Mouse (Mus musculus): ENCODE data around the gene Kcnh2.

Gene Kcnh2

GRCm38 (mm10) chr5:24374666-24375328 is 23.4 kb upstream of the Kcnh2 start:
- DNase-seq, result no peak

GRCm38 (mm10) chr5:24374216-24374615 is 22.8 kb upstream of the Kcnh2 start:
- no peak for DNase-seq

GRCm38 (mm10) chr5:24373807-24374206 is 22.4 kb upstream of the Kcnh2 start:
- no peak for DNase-seq

GRCm38 (mm10) chr5:24369767-24370166 is 18.4 kb upstream of the Kcnh2 start:
- DNase-seq, result no peak

GRCm38 (mm10) chr5:24366426-24366825 is 15.0 kb upstream of the Kcnh2 start:
- no peak for DNase-seq

- DNase-seq, result no peak
These were observed 14.1 kb upstream of the Kcnh2 start for GRCm38 (mm10) chr5:24365528-24365927.

GRCm38 (mm10) chr5:24364963-24365362 is 13.6 kb upstream of the Kcnh2 start:
- DNase-seq, result no peak

GRCm38 (mm10) chr5:24364508-24364907 is 13.1 kb upstream of the Kcnh2 start, which contains the start of gene Nos3:
Gene Nos3 (plus strand): TSS chr5:24364810.
- DNase-seq, result no peak

GRCm38 (mm10) chr5:24364061-24364460 is 12.7 kb upstream of the Kcnh2 start:
- DNase-seq, result no peak

- no peak for DNase-seq
These were observed 12.1 kb upstream of the Kcnh2 start for GRCm38 (mm10) chr5:24363467-24363866.

GRCm38 (mm10) chr5:24360792-24361454 is 9.5 kb upstream of the Kcnh2 start:
- peak; percentile 89 for DNase-seq

GRCm38 (mm10) chr5:24357461-24357860 is 6.1 kb upstream of the Kcnh2 start:
- no peak for DNase-seq

GRCm38 (mm10) chr5:24356764-24357163 is 5.4 kb upstream of the Kcnh2 start:
- no peak for DNase-seq

GRCm38 (mm10) chr5:24353327-24353726 is 1.9 kb upstream of the Kcnh2 start:
- no peak for DNase-seq

GRCm38 (mm10) chr5:24352251-24352859 is 951 bp upstream of the Kcnh2 start:
- DNase-seq, result no peak

GRCm38 (mm10) chr5:24351701-24352171 is 332 bp upstream of the Kcnh2 start:
- DNase-seq, result peak; percentile 86

- no peak for DNase-seq
These were observed 713 bp downstream of the Kcnh2 start for GRCm38 (mm10) chr5:24350531-24351250.

- no peak for DNase-seq
These were observed 1.3 kb downstream of the Kcnh2 start for GRCm38 (mm10) chr5:24350073-24350472.

- DNase-seq, result peak; percentile 41
These were observed 2.9 kb downstream of the Kcnh2 start for GRCm38 (mm10) chr5:24348546-24348945.

GRCm38 (mm10) chr5:24348128-24348527 is 3.3 kb downstream of the Kcnh2 start:
- peak; percentile 73 for DNase-seq

- no peak for DNase-seq
These were observed 4.1 kb downstream of the Kcnh2 start for GRCm38 (mm10) chr5:24347186-24347875.

GRCm38 (mm10) chr5:24346313-24346712 is 5.1 kb downstream of the Kcnh2 start:
- DNase-seq, result no peak
